Mouse (Mus musculus): ENCODE measurements around the gene Camk1d. TPM values are rescaled to one million over a fixed set of nuclear protein-coding genes. Genes with fewer than 3 reads are reported as not detected.

Camk1d gene
- polyA plus RNA-seq, 1 experiment from 2014 or later = 7.4 TPM

GRCm38 (mm10) chr2:5675431-5676142, 38.7 kb downstream of the Camk1d start:
- H3K27me3 ChIP-seq (replicated peaks; ENCODE audit: control insufficient read depth, insufficient read depth, low read length) = no peaks in the 10 kb centered on the region
- ATAC-seq = peak; percentile 65
- H3K36me3 ChIP-seq (ENCODE audit: control insufficient read depth, insufficient read depth, low read length) = no peaks in the 10 kb centered on the region
- no peak overlapping the region for H3K9ac ChIP-seq (ENCODE audit: low read depth, low read length)
- H3K4me1 ChIP-seq (ENCODE audit: control insufficient read depth, insufficient read depth, low read depth, low read length) = peaks cover 11% of the 10 kb centered on the region
- H3K4me2 ChIP-seq (ENCODE audit: low read length) = peak overlapping the region; percentile 19; the same call in 1 of the 2 replicates
- no peaks in the 10 kb centered on the region for H3K9me3 ChIP-seq (ENCODE audit: control insufficient read depth, low read length)
- H3K4me3 ChIP-seq (ENCODE audit: low read length) = no peak overlapping the region
- 60% methylated on average over 12 of the region's 12 CpGs for WGBS
- peak overlapping the region; percentile 3; the same call in 1 of the 2 replicates for H3K27ac ChIP-seq (ENCODE audit: low read depth, low read length)

- H3K9me3 ChIP-seq (ENCODE audit: control insufficient read depth, low read length) = no peaks in the 10 kb centered on the region
Observed at GRCm38 (mm10) chr2:5674512-5674911, 39.8 kb downstream of the Camk1d start.

GRCm38 (mm10) chr2:5673816-5674215, 40.5 kb downstream of the Camk1d start:
- WGBS = 89% methylated on average over 6 of the region's 6 CpGs
- H3K9ac ChIP-seq (ENCODE audit: low read depth, low read length) = no peak overlapping the region
- H3K4me2 ChIP-seq (ENCODE audit: low read length) = no peak overlapping the region
- no peaks in the 10 kb centered on the region for H3K36me3 ChIP-seq (ENCODE audit: control insufficient read depth, insufficient read depth, low read length)
- no peak overlapping the region for H3K4me3 ChIP-seq (ENCODE audit: low read length)
- no peaks in the 10 kb centered on the region for H3K27me3 ChIP-seq (replicated peaks; ENCODE audit: control insufficient read depth, insufficient read depth, low read length)
- ATAC-seq = no peak
- no peak overlapping the region for H3K27ac ChIP-seq (ENCODE audit: low read depth, low read length)
- no peaks in the 10 kb centered on the region for H3K9me3 ChIP-seq (ENCODE audit: control insufficient read depth, low read length)
- H3K4me1 ChIP-seq (ENCODE audit: control insufficient read depth, insufficient read depth, low read depth, low read length) = peaks cover 11% of the 10 kb centered on the region

More at GRCm38 (mm10) chr2:5674512-5674911, 39.8 kb downstream of the Camk1d start:
- H3K27me3 ChIP-seq (replicated peaks; ENCODE audit: control insufficient read depth, insufficient read depth, low read length) = no peaks in the 10 kb centered on the region
- H3K27ac ChIP-seq (ENCODE audit: low read depth, low read length) = no peak overlapping the region
- no peak overlapping the region for H3K9ac ChIP-seq (ENCODE audit: low read depth, low read length)
- H3K4me3 ChIP-seq (ENCODE audit: low read length) = no peak overlapping the region
- H3K4me1 ChIP-seq (ENCODE audit: control insufficient read depth, insufficient read depth, low read depth, low read length) = peaks cover 11% of the 10 kb centered on the region
- 91% methylated on average over 8 of the region's 9 CpGs for WGBS
- no peak for ATAC-seq
- H3K36me3 ChIP-seq (ENCODE audit: control insufficient read depth, insufficient read depth, low read length) = no peaks in the 10 kb centered on the region
- no peak overlapping the region for H3K4me2 ChIP-seq (ENCODE audit: low read length)

GRCm38 (mm10) chr2:5672906-5673589, 41.3 kb downstream of the Camk1d start:
- H3K36me3 ChIP-seq (ENCODE audit: control insufficient read depth, insufficient read depth, low read length) = no peaks in the 10 kb centered on the region
- 55% methylated on average over 7 of the region's 7 CpGs for WGBS
- no peak overlapping the region for H3K4me3 ChIP-seq (ENCODE audit: low read length)
- no peaks in the 10 kb centered on the region for H3K9me3 ChIP-seq (ENCODE audit: control insufficient read depth, low read length)
- H3K4me2 ChIP-seq (ENCODE audit: low read length) = no peak overlapping the region
- ATAC-seq = no peak
- H3K4me1 ChIP-seq (ENCODE audit: control insufficient read depth, insufficient read depth, low read depth, low read length) = peaks cover 11% of the 10 kb centered on the region
- H3K27ac ChIP-seq (ENCODE audit: low read depth, low read length) = no peak overlapping the region
- H3K27me3 ChIP-seq (replicated peaks; ENCODE audit: control insufficient read depth, insufficient read depth, low read length) = no peaks in the 10 kb centered on the region
- H3K9ac ChIP-seq (ENCODE audit: low read depth, low read length) = no peak overlapping the region

- H3K4me3 ChIP-seq (ENCODE audit: low read length) = no peak overlapping the region
- H3K36me3 ChIP-seq (ENCODE audit: control insufficient read depth, insufficient read depth, low read length) = no peaks in the 10 kb centered on the region
- H3K4me2 ChIP-seq (ENCODE audit: low read length) = no peak overlapping the region
- H3K4me1 ChIP-seq (ENCODE audit: control insufficient read depth, insufficient read depth, low read depth, low read length) = no peaks in the 10 kb centered on the region
- H3K9me3 ChIP-seq (ENCODE audit: control insufficient read depth, low read length) = no peaks in the 10 kb centered on the region
- ATAC-seq = no peak
- H3K27ac ChIP-seq (ENCODE audit: low read depth, low read length) = no peak overlapping the region
- 92% methylated on average over 10 of the region's 10 CpGs for WGBS
- H3K9ac ChIP-seq (ENCODE audit: low read depth, low read length) = no peak overlapping the region
- H3K27me3 ChIP-seq (replicated peaks; ENCODE audit: control insufficient read depth, insufficient read depth, low read length) = no peaks in the 10 kb centered on the region
Observed at GRCm38 (mm10) chr2:5670146-5670545, 44.2 kb downstream of the Camk1d start.

GRCm38 (mm10) chr2:5669498-5670040, 44.7 kb downstream of the Camk1d start:
- WGBS = 91% methylated on average over 15 of the region's 15 CpGs
- Histone ChIP-seq H3K9me3 (ENCODE audit: control insufficient read depth, low read length) (no peaks in the 10 kb centered on the region), H3K36me3 (ENCODE audit: control insufficient read depth, insufficient read depth, low read length) (no peaks in the 10 kb centered on the region), H3K27ac (ENCODE audit: low read depth, low read length) (no peak overlapping the region), H3K27me3 (replicated peaks; ENCODE audit: control insufficient read depth, insufficient read depth, low read length) (no peaks in the 10 kb centered on the region), H3K9ac (ENCODE audit: low read depth, low read length) (no peak overlapping the region), H3K4me1 (ENCODE audit: control insufficient read depth, insufficient read depth, low read depth, low read length) (no peaks in the 10 kb centered on the region), H3K4me3 (ENCODE audit: low read length) (no peak overlapping the region), H3K4me2 (ENCODE audit: low read length) (no peak overlapping the region)
- ATAC-seq = no peak

- Histone ChIP-seq H3K27me3 (replicated peaks; ENCODE audit: control insufficient read depth, insufficient read depth, low read length) (no peaks in the 10 kb centered on the region), H3K36me3 (ENCODE audit: control insufficient read depth, insufficient read depth, low read length) (no peaks in the 10 kb centered on the region), H3K4me1 (ENCODE audit: control insufficient read depth, insufficient read depth, low read depth, low read length) (no peaks in the 10 kb centered on the region), H3K4me3 (ENCODE audit: low read length) (no peak overlapping the region), H3K9me3 (ENCODE audit: control insufficient read depth, low read length) (no peaks in the 10 kb centered on the region), H3K27ac (ENCODE audit: low read depth, low read length) (no peak overlapping the region), H3K4me2 (ENCODE audit: low read length) (no peak overlapping the region), H3K9ac (ENCODE audit: low read depth, low read length) (no peak overlapping the region)
- no peak for ATAC-seq
- WGBS = 82% methylated on average over 4 of the region's 4 CpGs
Observed at GRCm38 (mm10) chr2:5668940-5669339, 45.4 kb downstream of the Camk1d start.

GRCm38 (mm10) chr2:5663499-5663898, 50.8 kb downstream of the Camk1d start:
- no peaks in the 10 kb centered on the region for H3K9me3 ChIP-seq (ENCODE audit: control insufficient read depth, low read length)
- H3K4me2 ChIP-seq (ENCODE audit: low read length) = no peak overlapping the region
- no peak for ATAC-seq
- no peak overlapping the region for H3K4me3 ChIP-seq (ENCODE audit: low read length)
- WGBS = 91% methylated on average over 9 of the region's 9 CpGs
- no peaks in the 10 kb centered on the region for H3K36me3 ChIP-seq (ENCODE audit: control insufficient read depth, insufficient read depth, low read length)
- H3K27ac ChIP-seq (ENCODE audit: low read depth, low read length) = no peak overlapping the region
- no peak overlapping the region for H3K9ac ChIP-seq (ENCODE audit: low read depth, low read length)
- H3K27me3 ChIP-seq (replicated peaks; ENCODE audit: control insufficient read depth, insufficient read depth, low read length) = no peaks in the 10 kb centered on the region
- no peaks in the 10 kb centered on the region for H3K4me1 ChIP-seq (ENCODE audit: control insufficient read depth, insufficient read depth, low read depth, low read length)

GRCm38 (mm10) chr2:5661946-5662345, 52.4 kb downstream of the Camk1d start:
- ATAC-seq = no peak
- Histone ChIP-seq H3K4me1 (ENCODE audit: control insufficient read depth, insufficient read depth, low read depth, low read length) (no peaks in the 10 kb centered on the region), H3K27ac (ENCODE audit: low read depth, low read length) (no peak overlapping the region), H3K36me3 (ENCODE audit: control insufficient read depth, insufficient read depth, low read length) (no peaks in the 10 kb centered on the region), H3K9me3 (ENCODE audit: control insufficient read depth, low read length) (no peaks in the 10 kb centered on the region), H3K4me3 (ENCODE audit: low read length) (no peak overlapping the region), H3K27me3 (replicated peaks; ENCODE audit: control insufficient read depth, insufficient read depth, low read length) (no peaks in the 10 kb centered on the region), H3K9ac (ENCODE audit: low read depth, low read length) (no peak overlapping the region), H3K4me2 (ENCODE audit: low read length) (no peak overlapping the region)
- 71% methylated on average over 5 of the region's 5 CpGs for WGBS

Data from hindbrain, embryonic 16.5 days (tissue).